Mouse (Mus musculus): ENCODE results near the gene Ccdc40.

DNA sequence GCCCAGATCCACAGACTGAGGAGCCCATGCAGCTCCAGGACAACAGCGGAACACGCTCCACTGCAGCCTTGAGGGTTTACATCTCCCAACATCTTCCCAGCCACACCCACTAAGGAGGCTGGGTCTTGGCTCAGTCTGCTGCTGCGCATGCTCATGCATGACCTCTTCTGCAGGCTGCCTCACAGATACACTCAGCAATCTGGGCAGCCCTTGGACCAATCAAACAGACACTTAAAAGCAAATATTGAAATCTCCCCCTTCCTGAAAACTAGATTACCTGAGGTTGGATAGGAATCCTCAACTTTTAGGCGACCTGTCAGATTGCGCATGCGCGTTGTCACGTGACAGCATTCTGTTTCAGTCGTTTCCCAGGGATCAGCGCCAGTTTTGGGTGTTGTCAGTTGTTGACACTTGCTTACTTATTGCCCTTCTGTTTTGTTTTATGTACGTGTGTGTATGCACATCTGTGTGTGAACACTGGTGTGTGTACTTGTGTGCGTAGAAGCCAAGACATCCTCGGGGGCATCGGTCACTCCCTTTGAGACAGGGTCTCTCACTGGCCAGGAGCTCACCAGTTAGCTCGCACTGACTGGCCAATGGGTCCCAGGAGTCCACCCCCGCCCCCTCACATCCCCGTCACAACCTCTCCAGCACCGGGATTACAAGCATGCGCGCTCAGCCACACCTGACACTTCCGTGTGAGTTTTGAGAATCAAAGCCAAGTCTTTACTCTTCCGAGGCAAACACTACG lies 30.4 kb downstream of the Ccdc40 start:
- TF ChIP-seq CTCF (IDR thresholded peaks at IDR 0.05; ENCODE audit: borderline replicate concordance, extremely low read depth, insufficient read depth, insufficient read length) (no peak), POLR2A (IDR thresholded peaks at IDR 0.05; ENCODE audit: borderline replicate concordance, extremely low read depth, insufficient read depth, insufficient read length, poor library complexity, severe bottlenecking) (no peak)

Data from brain, embryonic 14.5 days (tissue).